Mouse (Mus musculus) midbrain, embryonic 16.5 days (tissue): ENCODE results near the gene Gria2. TPM values are rescaled to one million over a fixed set of nuclear protein-coding genes. Genes with fewer than 3 reads are reported as not detected.

Source experiments
- ATAC-seq: fragments of 200-750 bp; cut with Nextera tagmentation; 2 replicates; pipeline ENCODE4 v1.8.0; 2017; ENCODE audit warnings: moderate TSS enrichment
- H3K27ac ChIP-seq: fragments of 300-500 bp; sonication (generic); 2 replicates; pipeline ENCODE4 v1.5.1; 2014; ENCODE audit warnings: mild to moderate bottlenecking, low read length, mixed read lengths
- H3K27me3 ChIP-seq: fragments of 300-500 bp; sonication (generic); 2 replicates; pipeline ENCODE4 v1.6.1; 2014; ENCODE audit warnings: low read depth, low read length, mixed read lengths; ENCODE audit not compliant: control insufficient read depth, insufficient read depth
- H3K36me3 ChIP-seq: fragments of 300-500 bp; sonication (generic); 2 replicates; pipeline ENCODE4 v1.6.1; 2014; ENCODE audit warnings: mild to moderate bottlenecking, low read length, moderate library complexity, mixed read lengths; ENCODE audit not compliant: control insufficient read depth, insufficient read depth
- H3K4me1 ChIP-seq: fragments of 300-500 bp; sonication (generic); 2 replicates; pipeline ENCODE4 v1.6.1; 2014; ENCODE audit warnings: mild to moderate bottlenecking, low read length, mixed read lengths; ENCODE audit not compliant: control insufficient read depth, insufficient read depth
- H3K4me2 ChIP-seq: fragments of 300-500 bp; sonication (generic); 2 replicates; pipeline ENCODE4 v1.6.1; 2014; ENCODE audit warnings: mild to moderate bottlenecking, low read length, mixed read lengths
- H3K4me3 ChIP-seq: fragments of 300-500 bp; sonication (generic); 2 replicates; pipeline ENCODE4 v1.5.1; 2014; ENCODE audit warnings: low read depth, mild to moderate bottlenecking, low read length, moderate library complexity, mixed read lengths
- H3K9ac ChIP-seq: fragments of 300-500 bp; sonication (generic); 2 replicates; pipeline ENCODE4 v1.6.1; 2014; ENCODE audit warnings: low read depth, low read length, mixed read lengths
- H3K9me3 ChIP-seq: fragments of 300-500 bp; sonication (generic); replicated peaks from 2 replicates; pipeline ENCODE4 v1.6.1; 2014; ENCODE audit warnings: mild to moderate bottlenecking, low read length, mixed read lengths; ENCODE audit not compliant: control insufficient read depth, poor library complexity, severe bottlenecking
- WGBS: fragments of 180-500 bp; shearing (Covaris S2); extraction: QIAGEN DNeasy Blood & Tissue Kit; methylation state at CpG from one replicate; pipeline ENCODE4 v1.1.7; 2014; 5-methylcytosine and 5-hydroxymethylcytosine counted together
- microRNA-seq: library from miRNA; unstranded; fragments of <30 nt; microRNA quantifications from one replicate; pipeline ENCODE4, GENCODE M21; 2017
- polyA plus RNA-seq: library from polyadenylated mRNA; unstranded; fragments of >200 nt; fragmentation: Nextera tagmentation; extraction: Ambion mirVana; gene quantifications from 2 replicates; pipeline ENCODE4 v1.2.1, GENCODE M21; 2015

Gria2 gene
- polyA plus RNA-seq, 1 experiment from 2014 or later = 261 TPM

DNA sequence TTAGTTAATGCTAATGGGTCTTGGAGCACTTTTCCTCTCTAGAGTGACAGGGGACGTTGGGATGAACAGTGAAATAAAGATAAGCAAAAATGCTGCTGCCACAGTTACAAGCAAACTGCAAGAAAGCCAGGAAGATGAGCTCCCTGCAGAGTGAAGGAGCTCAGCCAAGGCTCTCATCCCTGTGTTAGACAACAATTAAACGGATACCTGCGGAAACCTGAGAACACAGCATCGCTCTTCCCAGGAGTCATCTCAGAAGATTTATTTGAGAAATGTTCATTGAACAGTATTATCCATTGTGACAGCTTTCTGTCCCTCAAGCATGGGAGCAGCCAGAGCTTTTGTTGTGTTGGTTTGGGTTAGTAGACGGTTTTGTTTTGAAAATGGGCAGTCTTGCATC is 137.5 kb downstream of the Gria2 start:
- WGBS = 54% methylated on average over 5 of the region's 5 CpGs
- H3K9me3 ChIP-seq = no peaks in the 10 kb centered on the region
- H3K4me2 ChIP-seq = no peak overlapping the region
- no peak overlapping the region for H3K4me3 ChIP-seq
- peaks cover 3% of the 10 kb centered on the region; the same call in 1 of the 2 replicates for H3K4me1 ChIP-seq
- no peaks in the 10 kb centered on the region for H3K36me3 ChIP-seq
- no peaks in the 10 kb centered on the region for H3K27me3 ChIP-seq
- no peak overlapping the region for H3K9ac ChIP-seq
- no peak for ATAC-seq
- peak overlapping the region; percentile 33; the same call in 1 of the 2 replicates for H3K27ac ChIP-seq

- no peak overlapping the region for H3K4me3 ChIP-seq
- no peak for ATAC-seq
- H3K27me3 ChIP-seq = no peaks in the 10 kb centered on the region
- H3K9ac ChIP-seq = no peak overlapping the region
- no peaks in the 10 kb centered on the region for H3K9me3 ChIP-seq
- H3K36me3 ChIP-seq = no peaks in the 10 kb centered on the region
- 65% methylated on average over 2 of the region's 2 CpGs for WGBS
- H3K27ac ChIP-seq = no peak overlapping the region
- no peaks in the 10 kb centered on the region for H3K4me1 ChIP-seq
- no peak overlapping the region for H3K4me2 ChIP-seq
Measured at GRCm38 (mm10) chr3:80663293-80663692, 139.3 kb downstream of the Gria2 start.

- H3K4me2 ChIP-seq = no peak overlapping the region
- peak; percentile 60 for ATAC-seq
- WGBS = 39% methylated on average over 3 of the region's 3 CpGs
- H3K9me3 ChIP-seq = no peaks in the 10 kb centered on the region
- no peaks in the 10 kb centered on the region for H3K27me3 ChIP-seq
- no peaks in the 10 kb centered on the region for H3K36me3 ChIP-seq
- no peak overlapping the region for H3K27ac ChIP-seq
- no peaks in the 10 kb centered on the region for H3K4me1 ChIP-seq
- H3K9ac ChIP-seq = no peak overlapping the region
- no peak overlapping the region for H3K4me3 ChIP-seq
Measured at GRCm38 (mm10) chr3:80661838-80662237, 140.8 kb downstream of the Gria2 start.

GRCm38 (mm10) chr3:80652213-80652612 is 150.4 kb downstream of the Gria2 start:
- Histone ChIP-seq H3K9ac (no peak overlapping the region), H3K27me3 (no peaks in the 10 kb centered on the region), H3K4me3 (no peak overlapping the region), H3K9me3 (no peaks in the 10 kb centered on the region), H3K27ac (no peak overlapping the region), H3K36me3 (no peaks in the 10 kb centered on the region), H3K4me2 (no peak overlapping the region), H3K4me1 (no peaks in the 10 kb centered on the region)
- ATAC-seq = no peak
- 13% methylated on average over 5 of the region's 5 CpGs for WGBS

Small RNA genes within 50 kb of the gene (microRNA-seq; reads per million reads assigned to microRNA genes)
- 0.52 reads per million for gene Gm25749

Other genes with a start within 250 kb of the Gria2 start
- gene Glrb, start 110.8 kb upstream of the Gria2 start, polyA plus RNA-seq = 35.1 and 47.9 TPM in 2 replicates
- gene Pdgfc, start 233.6 kb upstream of the Gria2 start, polyA plus RNA-seq = 3.7 and 3.9 TPM in 2 replicates